ENCODE assay signal across 8 mouse cellular contexts in genomic region chr7:29019447-29020220, GRCm38 (mm10). TPM values are rescaled to one million over a fixed set of nuclear protein-coding genes. Genes with fewer than 3 reads are reported as not detected.
A peak's percentile ranks its signal among the peaks of the same experiment; 100 is the strongest.
DNase-seq lines count a peak whose midpoint lies in the region; ATAC-seq and TF ChIP-seq lines count a peak whose summit lies in the region.

No protein-coding gene starts in this region.

- H3K4me1 ChIP-seq in kidney, embryonic 15.5 days = peaks cover 11% of the 10 kb centered on the region
- H3K4me1 ChIP-seq in kidney, adult 2 months (ENCODE audit: control insufficient read depth, insufficient read depth, low read length) = no peaks in the 10 kb centered on the region
- H3K4me1 ChIP-seq in hindbrain, postnatal 0 days (ENCODE audit: insufficient read depth, low read length) = no peaks in the 10 kb centered on the region
- H3K4me1 ChIP-seq in neural tube, embryonic 11.5 days (ENCODE audit: control insufficient read depth, insufficient read depth, low read length) = no peaks in the 10 kb centered on the region

- peak overlapping the region; percentile 31; the same call in 1 of the 2 replicates for H3K9ac ChIP-seq in kidney, embryonic 15.5 days
- peak overlapping the region; percentile 40; the same call in 1 of the 2 replicates for H3K9ac ChIP-seq in hindbrain, postnatal 0 days (replicated peaks; ENCODE audit: low read length)
- H3K9ac ChIP-seq in neural tube, embryonic 11.5 days (ENCODE audit: low read length) = peak overlapping the region; percentile 41; the same call in 1 of the 2 replicates

- H3K36me3 ChIP-seq in kidney, embryonic 15.5 days = no peaks in the 10 kb centered on the region
- H3K36me3 ChIP-seq in kidney, adult 2 months (ENCODE audit: control insufficient read depth, insufficient read depth, low read length) = no peaks in the 10 kb centered on the region
- H3K36me3 ChIP-seq in hindbrain, postnatal 0 days (ENCODE audit: insufficient read depth, low read length) = no peaks in the 10 kb centered on the region
- no peaks in the 10 kb centered on the region for H3K36me3 ChIP-seq in neural tube, embryonic 11.5 days (ENCODE audit: control insufficient read depth, insufficient read depth, low read length)

- H3K27me3 ChIP-seq in kidney, embryonic 15.5 days = peaks cover 42% of the 10 kb centered on the region
- no peaks in the 10 kb centered on the region for H3K27me3 ChIP-seq in kidney, adult 2 months (replicated peaks; ENCODE audit: control insufficient read depth, insufficient read depth, low read length)
- peaks cover 20% of the 10 kb centered on the region; the same call in 1 of the 2 replicates for H3K27me3 ChIP-seq in hindbrain, postnatal 0 days (ENCODE audit: insufficient read depth, low read length)
- H3K27me3 ChIP-seq in neural tube, embryonic 11.5 days (ENCODE audit: control insufficient read depth, insufficient read depth, low read length) = peaks cover 32% of the 10 kb centered on the region

- no peak for ATAC-seq in kidney, embryonic 15.5 days (replicated peaks; ENCODE audit: low FRiP score)
- ATAC-seq in common myeloid progenitor, adult 5-6 weeks (replicated peaks; ENCODE audit: low read depth, poor library complexity, severe bottlenecking) = 0 out of 2 replicates have a peak, but pooled peaks have one; percentile 39
- peak; percentile 42; the same call in 1 of the 2 replicates for ATAC-seq in hindbrain, postnatal 0 days
- no peak for ATAC-seq in neural tube, embryonic 11.5 days (ENCODE audit: insufficient read depth, low FRiP score, low TSS enrichment)

- WGBS in kidney, embryonic 15.5 days = 2% methylated on average over 81 of the region's 88 CpGs
- 3% methylated on average over 88 of the region's 88 CpGs for WGBS in kidney, adult 2 months
- WGBS in hindbrain, postnatal 0 days = 4% methylated on average over 71 of the region's 88 CpGs
- 4% methylated on average over 84 of the region's 88 CpGs for WGBS in neural tube, embryonic 11.5 days

- H3K27ac ChIP-seq in kidney, embryonic 15.5 days = no peak overlapping the region
- H3K27ac ChIP-seq in kidney, adult 2 months (ENCODE audit: insufficient read depth, low read depth, low read length) = no peak overlapping the region
- no peak overlapping the region for H3K27ac ChIP-seq in hindbrain, postnatal 0 days
- no peak overlapping the region for H3K27ac ChIP-seq in neural tube, embryonic 11.5 days (ENCODE audit: low read depth, low read length)

- peak overlapping the region; percentile 86 for H3K4me2 ChIP-seq in kidney, embryonic 15.5 days
- peak overlapping the region; percentile 54 for H3K4me2 ChIP-seq in hindbrain, postnatal 0 days (ENCODE audit: low read depth, low read length)
- peak overlapping the region; percentile 61 for H3K4me2 ChIP-seq in neural tube, embryonic 11.5 days (ENCODE audit: low read depth)

- TF ChIP-seq CTCF in kidney, adult 2 months (conservative IDR thresholded peaks at IDR 0.05; ENCODE audit: insufficient read depth, insufficient read length, low read depth, low read length) = no peak
- TF ChIP-seq CTCF in hindbrain, postnatal 0 days (IDR thresholded peaks at IDR 0.05; ENCODE audit: low read depth) = no peak

- no peak for TF ChIP-seq POLR2A in kidney, adult 2 months (IDR thresholded peaks at IDR 0.05; ENCODE audit: low read depth, low read length)

- peak overlapping the region; percentile 47 for H3K4me3 ChIP-seq in kidney, embryonic 15.5 days (replicated peaks)
- no peak overlapping the region for H3K4me3 ChIP-seq in kidney, adult 2 months (ENCODE audit: insufficient read depth, low read depth, low read length)
- peak overlapping the region; percentile 40 for H3K4me3 ChIP-seq in hindbrain, postnatal 0 days (ENCODE audit: low read length)
- peak overlapping the region; percentile 37 for H3K4me3 ChIP-seq in neural tube, embryonic 11.5 days (ENCODE audit: low read depth, low read length)

- no peak for DNase-seq in kidney, adult 2 months
- peak; percentile 18 for DNase-seq in hindbrain, postnatal 0 days (ENCODE audit: low spot score)
- DNase-seq in neural tube, embryonic 11.5 days (ENCODE audit: low spot score) = no peak
- no peak for DNase-seq in gastrocnemius, postnatal 25 days
- DNase-seq in left cerebral cortex, adult 18-20 months (ENCODE audit: low spot score in 2 of 2) = no peak
- no peak for DNase-seq in lung, postnatal 10 days

- H3K9me3 ChIP-seq in kidney, embryonic 15.5 days (replicated peaks) = no peaks in the 10 kb centered on the region; the same call in 1 of the 2 replicates
- no peaks in the 10 kb centered on the region for H3K9me3 ChIP-seq in hindbrain, postnatal 0 days (ENCODE audit: low read length)
- peaks cover 4% of the 10 kb centered on the region; the same call in 1 of the 2 replicates for H3K9me3 ChIP-seq in neural tube, embryonic 11.5 days (ENCODE audit: control insufficient read depth, low read length)

RNA-seq across cellular contexts. Expression of gene Map4k1, which starts 37.8 kb away (rescaled TPM):
- 9.0 and 9.6 TPM in 2 replicates for polyA plus RNA-seq in kidney, embryonic 15.5 days (2015; fragmentation: Nextera tagmentation; extraction: Ambion mirVana)
- polyA plus RNA-seq in kidney, adult 2 months (2012; rRNA removed) = 2.3 and 6.2 TPM in 2 replicates
- total RNA-seq in common myeloid progenitor, adult 5-6 weeks (2017) = 65.8 and 72.9 TPM in 2 replicates
- total RNA-seq in hindbrain, postnatal 0 days (2014; rRNA removed) = 4.1 and 5.8 TPM in 2 replicates
- 12.5 and 15.0 TPM in 2 replicates for polyA plus RNA-seq in hindbrain, postnatal 0 days (2015; fragmentation: Nextera tagmentation; extraction: Ambion mirVana)
- 4.6 and 6.2 TPM in 2 replicates for polyA plus RNA-seq in neural tube, embryonic 11.5 days (2014; fragmentation: Nextera tagmentation; extraction: Ambion mirVana)
- total RNA-seq in gastrocnemius, postnatal 25 days (2021) = under 1 TPM; 0.29 to 0.36 TPM
- total RNA-seq in left cerebral cortex, adult 18-20 months (2021) = 1 to 10 TPM; 1.0 to 1.7 TPM

RNA-seq across cellular contexts. Expression of gene Eif3k, which starts 38.0 kb away (rescaled TPM):
- polyA plus RNA-seq in kidney, embryonic 15.5 days (2015; fragmentation: Nextera tagmentation; extraction: Ambion mirVana) = 401 and 402 TPM in 2 replicates
- polyA plus RNA-seq in kidney, adult 2 months (2012; rRNA removed) = 321 and 343 TPM in 2 replicates
- 417 and 491 TPM in 2 replicates for total RNA-seq in common myeloid progenitor, adult 5-6 weeks (2017)
- 347 and 472 TPM in 2 replicates for total RNA-seq in hindbrain, postnatal 0 days (2014; rRNA removed)
- 309 TPM in 2 replicates for polyA plus RNA-seq in hindbrain, postnatal 0 days (2015; fragmentation: Nextera tagmentation; extraction: Ambion mirVana)
- 383 and 388 TPM in 2 replicates for polyA plus RNA-seq in neural tube, embryonic 11.5 days (2014; fragmentation: Nextera tagmentation; extraction: Ambion mirVana)
- 100 to 1,000 TPM; 116 to 137 TPM for total RNA-seq in gastrocnemius, postnatal 25 days (2021)
- 100 to 1,000 TPM; 196 to 199 TPM for total RNA-seq in left cerebral cortex, adult 18-20 months (2021)

RNA-seq across cellular contexts. Expression of gene Actn4, which starts 57.5 kb away (rescaled TPM):
- polyA plus RNA-seq in kidney, embryonic 15.5 days (2015; fragmentation: Nextera tagmentation; extraction: Ambion mirVana) = 288 and 312 TPM in 2 replicates
- polyA plus RNA-seq in kidney, adult 2 months (2012; rRNA removed) = 340 and 367 TPM in 2 replicates
- 42.6 and 76.9 TPM in 2 replicates for total RNA-seq in common myeloid progenitor, adult 5-6 weeks (2017)
- total RNA-seq in hindbrain, postnatal 0 days (2014; rRNA removed) = 81.3 and 85.7 TPM in 2 replicates
- polyA plus RNA-seq in hindbrain, postnatal 0 days (2015; fragmentation: Nextera tagmentation; extraction: Ambion mirVana) = 114 and 115 TPM in 2 replicates
- polyA plus RNA-seq in neural tube, embryonic 11.5 days (2014; fragmentation: Nextera tagmentation; extraction: Ambion mirVana) = 193 and 201 TPM in 2 replicates
- total RNA-seq in gastrocnemius, postnatal 25 days (2021) = 10 to 100 TPM; 36.7 to 45.8 TPM
- 100 to 1,000 TPM; 192 TPM for total RNA-seq in left cerebral cortex, adult 18-20 months (2021)

Comparison
In these comparisons a context has a peak if more than half of its experiments do, and no peak if none do; other contexts are left out.
1. ATAC-seq: peak in common myeloid progenitor, adult 5-6 weeks (single experiment) and hindbrain, postnatal 0 days (single experiment); none in kidney, embryonic 15.5 days (single experiment) and neural tube, embryonic 11.5 days (single experiment).
2. Peak in every context shown above with its lines, with median percentiles within 50 percentile points of each other: H3K4me2 ChIP-seq and H3K9ac ChIP-seq.